Mouse (Mus musculus): ENCODE measurements around the gene B020011L13Rik. TPM values are rescaled to one million over a fixed set of nuclear protein-coding genes. Genes with fewer than 3 reads are reported as not detected.
"Not testable (repeated sequence)": the region's sequence is repeated elsewhere in the genome, so short reads cannot be mapped to it uniquely, and the experiment has no call there.

The B020011L13Rik gene
- total RNA-seq (2014; rRNA removed) (not detected in 2 replicates), polyA plus RNA-seq (2015; fragmentation: Nextera tagmentation; extraction: Ambion mirVana) (not detected in 2 replicates)

GRCm38 (mm10) chr1:117780833-117781232 is at the start of gene B020011L13Rik:
Gene B020011L13Rik, plus strand, starts transcription at chr1:117781133.
- 62% methylated on average over 3 of the region's 3 CpGs for WGBS

GRCm38 (mm10) chr1:117816271-117816670 is 35.3 kb downstream of the B020011L13Rik start:
- H3K27me3 ChIP-seq (ENCODE audit: insufficient read depth, low read length); H3K4me1 ChIP-seq (ENCODE audit: insufficient read depth); H3K36me3 ChIP-seq (ENCODE audit: insufficient read depth); H3K4me3 ChIP-seq (ENCODE audit: low read depth, low read length); H3K9me3 ChIP-seq (ENCODE audit: low read length); H3K27ac ChIP-seq (ENCODE audit: low read depth, low read length); ATAC-seq; DNase-seq; H3K9ac ChIP-seq; H3K4me2 ChIP-seq (ENCODE audit: low read depth): not testable (repeated sequence)

More at GRCm38 (mm10) chr1:117780833-117781232, at the start of gene B020011L13Rik:
- H3K4me1 ChIP-seq (ENCODE audit: insufficient read depth); H3K4me3 ChIP-seq (ENCODE audit: low read depth, low read length); H3K36me3 ChIP-seq (ENCODE audit: insufficient read depth); H3K27me3 ChIP-seq (ENCODE audit: insufficient read depth, low read length); H3K9ac ChIP-seq; H3K4me2 ChIP-seq (ENCODE audit: low read depth); H3K9me3 ChIP-seq (ENCODE audit: low read length); ATAC-seq; H3K27ac ChIP-seq (ENCODE audit: low read depth, low read length); DNase-seq: not testable (repeated sequence)

- H3K27ac ChIP-seq (ENCODE audit: low read depth, low read length); H3K4me1 ChIP-seq (ENCODE audit: insufficient read depth); H3K27me3 ChIP-seq (ENCODE audit: insufficient read depth, low read length); H3K4me3 ChIP-seq (ENCODE audit: low read depth, low read length); DNase-seq; H3K9me3 ChIP-seq (ENCODE audit: low read length); ATAC-seq; H3K36me3 ChIP-seq (ENCODE audit: insufficient read depth); H3K4me2 ChIP-seq (ENCODE audit: low read depth); H3K9ac ChIP-seq: not testable (repeated sequence)
- WGBS, result 66% methylated on average over 5 of the region's 5 CpGs
Observed at GRCm38 (mm10) chr1:117829781-117830180, 48.8 kb downstream of the B020011L13Rik start, which contains the start of gene Gm28360. Gene Gm28360, plus strand, starts transcription at chr1:117830081.

- not testable (repeated sequence) for H3K9ac ChIP-seq; H3K9me3 ChIP-seq (ENCODE audit: low read length); H3K27me3 ChIP-seq (ENCODE audit: insufficient read depth, low read length); H3K27ac ChIP-seq (ENCODE audit: low read depth, low read length); H3K4me1 ChIP-seq (ENCODE audit: insufficient read depth); H3K4me2 ChIP-seq (ENCODE audit: low read depth); H3K36me3 ChIP-seq (ENCODE audit: insufficient read depth); H3K4me3 ChIP-seq (ENCODE audit: low read depth, low read length); DNase-seq; ATAC-seq
- WGBS, result 88% methylated on average over 3 of the region's 3 CpGs
Observed at GRCm38 (mm10) chr1:117851718-117852117, 70.8 kb downstream of the B020011L13Rik start.

Other genes with a start within 250 kb of the B020011L13Rik start
- not detected in 2 replicates for gene Gm28363, start 84.0 kb upstream of the B020011L13Rik start, total RNA-seq (2014; rRNA removed)
- not detected in 2 replicates for gene Gm28363, start 84.0 kb upstream of the B020011L13Rik start, polyA plus RNA-seq (2015; fragmentation: Nextera tagmentation; extraction: Ambion mirVana)
- gene Gm28360, start 48.9 kb downstream of the B020011L13Rik start, total RNA-seq (2014; rRNA removed), result not detected in 2 replicates
- not detected in 2 replicates for gene Gm28360, start 48.9 kb downstream of the B020011L13Rik start, polyA plus RNA-seq (2015; fragmentation: Nextera tagmentation; extraction: Ambion mirVana)
- not detected in 2 replicates for gene Gm28168, start 146.9 kb downstream of the B020011L13Rik start, total RNA-seq (2014; rRNA removed)
- not detected in 2 replicates for gene Gm28168, start 146.9 kb downstream of the B020011L13Rik start, polyA plus RNA-seq (2015; fragmentation: Nextera tagmentation; extraction: Ambion mirVana)
- gene Gm7145, start 184.8 kb downstream of the B020011L13Rik start, total RNA-seq (2014; rRNA removed), result not detected in 2 replicates
- not detected in 2 replicates for gene Gm7145, start 184.8 kb downstream of the B020011L13Rik start, polyA plus RNA-seq (2015; fragmentation: Nextera tagmentation; extraction: Ambion mirVana)

All from forebrain, postnatal 0 days (tissue).